Mouse (Mus musculus): ENCODE data around the gene Them5. TPM values are rescaled to one million over a fixed set of nuclear protein-coding genes. Genes with fewer than 3 reads are reported as not detected.
A peak's percentile ranks its signal among the peaks of the same experiment; 100 is the strongest.

The Them5 gene
- polyA plus RNA-seq (2012; rRNA removed) = not detected in 2 replicates

GRCm38 (mm10) chr3:94341959-94342422 is at the start of gene Them5:
TSS of gene Them5 (plus strand) at chr3:94342099.
- DNase-seq (ENCODE audit: extremely low spot score in 1 of 2, low spot score in 1 of 2) = no peak

DNA sequence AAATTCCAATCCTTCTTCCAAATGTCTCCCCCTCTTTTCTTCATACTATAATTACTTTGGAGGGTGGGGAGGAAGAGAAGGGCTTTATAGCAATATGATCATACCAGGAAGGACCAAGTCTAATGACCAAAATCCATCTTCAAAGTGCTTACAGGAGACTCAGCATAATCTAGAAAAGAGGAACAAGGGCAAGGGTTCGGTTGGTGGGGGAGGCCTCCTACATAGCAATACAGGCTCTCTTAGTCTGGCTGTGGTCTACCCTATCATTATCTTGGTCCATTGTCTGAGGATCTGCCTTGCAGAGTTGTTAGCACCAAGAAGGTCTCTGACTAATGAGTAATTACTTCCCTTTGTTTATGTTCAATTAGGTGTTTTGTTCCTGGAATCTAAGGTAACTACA is 36.4 kb upstream of the Them5 start:
- no peak for DNase-seq (ENCODE audit: extremely low spot score in 1 of 2, low spot score in 1 of 2)

GRCm38 (mm10) chr3:94306975-94307374 is 34.9 kb upstream of the Them5 start:
- no peak for DNase-seq (ENCODE audit: extremely low spot score in 1 of 2, low spot score in 1 of 2)

- DNase-seq (ENCODE audit: extremely low spot score in 1 of 2, low spot score in 1 of 2) = peak; percentile 82 to 92
These were observed 32.1 kb upstream of the Them5 start, which contains the start of gene Them4 for GRCm38 (mm10) chr3:94309633-94310363. TSS of gene Them4 (plus strand) at chr3:94310089.

DNA sequence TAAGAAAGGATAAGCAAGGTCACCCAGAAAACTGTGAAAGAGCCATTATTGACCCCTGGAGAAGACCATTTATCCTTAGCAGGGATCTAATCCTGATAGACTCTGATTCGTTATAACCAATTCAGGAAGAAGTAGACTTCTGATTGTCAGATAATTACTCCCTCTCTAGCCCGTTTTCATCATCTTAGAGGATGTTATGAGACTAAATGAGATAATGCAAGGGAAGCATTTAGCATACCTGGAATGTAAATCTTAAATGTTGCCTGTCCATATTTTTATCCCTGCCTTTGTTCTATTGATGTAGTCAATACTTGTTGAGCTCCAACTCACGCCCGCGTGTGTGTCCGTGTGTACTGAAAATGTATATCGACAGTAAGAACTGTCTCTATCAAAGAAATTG is 31.4 kb upstream of the Them5 start:
- peak in 1 of 2 experiments; percentile 16 for DNase-seq (ENCODE audit: extremely low spot score in 1 of 2, low spot score in 1 of 2)

DNA sequence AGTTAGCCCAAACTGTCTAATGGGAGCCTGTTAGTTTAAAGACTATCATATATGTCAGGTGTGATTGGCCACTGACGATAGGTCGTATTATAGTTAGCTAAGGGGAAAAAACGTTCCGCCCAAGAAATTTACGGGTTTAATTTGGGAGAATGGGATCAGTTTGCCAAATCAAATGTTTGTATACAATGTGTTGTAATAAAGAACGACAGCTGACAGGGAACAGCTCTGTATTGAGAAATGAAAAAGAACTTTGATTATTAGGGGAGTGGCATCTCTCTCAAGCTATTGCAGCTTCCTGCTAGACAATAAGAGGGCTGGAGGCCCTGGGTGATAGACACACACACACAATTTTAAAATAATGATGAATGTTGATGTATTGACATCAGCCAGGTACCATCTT is 31.0 kb upstream of the Them5 start:
- DNase-seq (ENCODE audit: extremely low spot score in 1 of 2, low spot score in 1 of 2) = no peak

- no peak for DNase-seq (ENCODE audit: extremely low spot score in 1 of 2, low spot score in 1 of 2)
These were observed 30.5 kb upstream of the Them5 start for GRCm38 (mm10) chr3:94311376-94311775.

DNA sequence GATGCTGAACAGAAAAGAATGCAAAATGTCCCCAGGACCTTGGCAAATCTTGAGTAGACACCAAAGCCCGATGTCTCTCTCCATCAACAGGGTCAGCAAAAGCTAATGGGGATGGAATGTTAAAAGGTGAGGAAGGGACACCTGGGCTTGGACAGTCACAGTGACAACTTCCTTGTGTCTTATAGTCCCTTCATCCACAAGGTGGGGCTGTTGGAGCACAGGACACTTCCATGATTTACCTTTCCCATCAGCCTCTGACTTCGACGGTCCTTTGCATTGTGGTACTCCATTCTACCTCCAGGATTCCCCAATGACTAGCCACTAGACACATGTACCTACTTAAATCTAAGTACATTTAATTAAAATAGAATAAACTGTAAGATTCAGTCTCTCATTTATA is 13.2 kb upstream of the Them5 start:
- DNase-seq (ENCODE audit: extremely low spot score in 1 of 2, low spot score in 1 of 2) = no peak

DNA sequence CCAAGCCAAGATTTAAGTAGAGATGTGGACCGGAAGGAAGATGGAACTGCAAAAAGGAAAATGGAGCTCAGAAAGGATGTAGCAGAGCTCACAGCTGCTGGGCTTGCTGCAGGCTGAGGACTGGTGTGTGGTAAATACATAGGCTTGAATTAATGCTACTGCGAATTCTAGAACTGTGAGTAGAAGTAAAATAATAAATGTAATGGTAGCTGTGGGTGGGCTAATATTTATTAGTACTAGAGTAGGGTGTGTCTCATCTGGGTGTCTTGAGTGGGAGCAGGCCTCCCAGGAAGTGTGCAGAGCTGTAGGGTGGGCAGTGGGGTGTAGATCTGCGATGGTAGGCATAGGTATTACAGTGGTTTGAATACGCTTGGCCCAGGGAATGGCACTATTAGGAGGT is 7.5 kb upstream of the Them5 start:
- DNase-seq (ENCODE audit: extremely low spot score in 1 of 2, low spot score in 1 of 2) = no peak

- no peak for DNase-seq (ENCODE audit: extremely low spot score in 1 of 2, low spot score in 1 of 2)
These were observed 3.4 kb upstream of the Them5 start for GRCm38 (mm10) chr3:94338522-94338921.

- DNase-seq (ENCODE audit: extremely low spot score in 1 of 2, low spot score in 1 of 2) = no peak
These were observed 653 bp downstream of the Them5 start for GRCm38 (mm10) chr3:94342552-94342951.

GRCm38 (mm10) chr3:94344182-94344581 is 2.3 kb downstream of the Them5 start:
- no peak for DNase-seq (ENCODE audit: extremely low spot score in 1 of 2, low spot score in 1 of 2)

GRCm38 (mm10) chr3:94344897-94345296 is 3.0 kb downstream of the Them5 start:
- DNase-seq (ENCODE audit: extremely low spot score in 1 of 2, low spot score in 1 of 2) = no peak

DNA sequence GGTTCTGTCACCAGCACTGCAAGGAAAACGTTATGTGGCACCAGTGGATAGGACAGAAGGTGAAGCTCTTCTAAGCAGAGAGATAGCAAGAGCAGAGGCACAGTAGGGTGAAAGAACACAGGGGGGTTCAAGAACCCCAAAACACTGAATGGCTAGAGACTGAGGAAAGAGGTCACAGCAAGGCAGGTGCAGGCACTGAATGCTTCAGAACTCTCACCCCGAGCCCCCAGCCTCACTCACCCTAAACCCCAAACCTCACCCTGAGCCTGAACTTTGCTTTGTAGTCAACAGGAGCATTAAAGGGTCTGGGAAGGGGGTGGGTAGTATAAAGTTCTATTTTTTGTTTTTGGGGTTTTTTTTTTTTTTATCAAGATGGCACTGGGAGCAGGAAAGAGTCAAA is 6.2 kb downstream of the Them5 start:
- no peak for DNase-seq (ENCODE audit: extremely low spot score in 1 of 2, low spot score in 1 of 2)

- DNase-seq (ENCODE audit: extremely low spot score in 1 of 2, low spot score in 1 of 2) = peak in 1 of 2 experiments; percentile 50
These were observed 18.9 kb downstream of the Them5 start for GRCm38 (mm10) chr3:94360812-94361211.

DNA sequence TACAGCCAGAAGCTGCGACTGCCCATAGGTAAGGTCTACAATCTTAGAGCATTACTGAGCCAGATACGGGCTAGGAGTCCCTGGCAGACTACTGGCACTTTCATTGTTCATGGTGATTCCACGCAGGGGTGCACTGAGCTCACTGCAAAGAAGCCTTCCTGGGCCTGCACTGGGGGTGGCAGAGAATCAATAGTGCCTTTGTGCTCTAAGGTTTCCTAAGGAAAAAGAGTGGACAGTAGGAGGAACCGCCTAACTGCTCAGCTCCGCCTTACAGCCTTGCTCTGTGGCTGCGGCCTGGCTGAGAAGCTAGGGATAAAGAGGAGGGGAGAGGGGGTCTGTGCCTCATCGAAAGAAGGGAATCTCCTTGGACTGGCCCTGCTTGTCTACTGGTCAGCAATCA is 20.2 kb downstream of the Them5 start, which contains the start of gene C2cd4d:
TSS of gene C2cd4d (plus strand) at position 301 of the 400 bp plus-strand sequence.
- no peak for DNase-seq (ENCODE audit: extremely low spot score in 1 of 2, low spot score in 1 of 2)

DNA sequence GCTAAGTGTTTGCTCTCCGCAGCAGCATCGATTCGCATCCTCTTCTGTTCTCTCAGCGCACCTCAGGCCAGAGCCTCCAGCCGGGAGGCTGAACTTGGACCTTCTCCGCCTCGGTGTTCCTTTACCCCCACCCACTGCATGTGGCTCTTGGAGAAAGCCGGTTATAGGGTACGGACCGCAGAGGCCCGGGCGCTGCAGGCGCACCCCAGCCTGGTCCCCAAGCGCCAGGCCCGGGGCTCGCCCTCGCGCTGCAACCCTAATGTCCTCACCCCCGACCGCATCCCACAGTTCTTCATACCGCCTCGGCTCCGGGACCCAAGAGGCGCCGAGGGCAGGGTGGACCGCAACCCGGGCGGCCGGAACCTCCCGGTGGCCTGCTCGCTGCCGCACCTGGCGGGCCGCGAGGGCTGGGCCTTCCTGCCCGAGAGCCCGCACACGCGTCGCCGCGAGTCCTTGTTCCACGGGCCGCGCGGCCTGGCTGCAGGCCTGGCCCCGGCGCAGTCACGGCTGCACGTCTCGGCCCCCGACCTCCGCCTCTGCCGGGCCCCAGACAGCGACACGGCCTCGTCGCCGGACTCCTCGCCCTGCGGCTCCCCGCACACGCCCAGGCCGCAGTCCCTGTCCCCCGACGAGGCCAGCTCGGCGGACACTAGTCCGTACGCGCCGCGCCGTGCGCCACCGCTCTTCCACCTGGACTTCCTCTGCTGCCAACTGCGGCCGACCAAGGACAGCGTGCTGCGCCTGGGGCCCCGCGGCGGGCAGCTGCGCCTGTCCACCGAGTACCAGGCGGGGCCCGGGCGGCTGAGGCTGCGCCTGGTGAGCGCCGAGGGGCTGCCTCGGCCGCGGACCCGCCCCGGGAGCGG is 21.6 kb downstream of the Them5 start:
- DNase-seq (ENCODE audit: extremely low spot score in 1 of 2, low spot score in 1 of 2) = no peak

- no peak for DNase-seq (ENCODE audit: extremely low spot score in 1 of 2, low spot score in 1 of 2)
These were observed 22.2 kb downstream of the Them5 start for GRCm38 (mm10) chr3:94364154-94364526.

DNA sequence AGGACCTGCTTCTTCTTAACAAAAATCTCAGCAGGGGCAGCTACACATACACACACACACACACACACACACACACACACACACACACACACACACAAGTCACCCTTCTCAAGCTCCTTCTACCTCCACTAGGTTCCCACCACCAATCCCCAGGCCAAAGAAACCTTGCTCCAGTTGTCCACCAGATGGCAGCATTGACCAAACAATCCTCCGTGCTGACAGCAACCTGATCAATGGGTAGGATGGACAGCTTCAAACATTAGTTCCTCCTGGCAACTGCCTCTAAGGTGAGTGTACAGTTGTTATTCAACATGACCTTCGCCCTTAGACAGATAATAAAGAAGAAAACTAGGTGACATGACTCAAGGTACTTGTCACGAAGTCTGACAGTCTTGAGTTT is 24.9 kb downstream of the Them5 start:
- DNase-seq (ENCODE audit: extremely low spot score in 1 of 2, low spot score in 1 of 2) = peak; percentile 58 to 94

GRCm38 (mm10) chr3:94367511-94367910 is 25.6 kb downstream of the Them5 start:
- no peak for DNase-seq (ENCODE audit: extremely low spot score in 1 of 2, low spot score in 1 of 2)

DNA sequence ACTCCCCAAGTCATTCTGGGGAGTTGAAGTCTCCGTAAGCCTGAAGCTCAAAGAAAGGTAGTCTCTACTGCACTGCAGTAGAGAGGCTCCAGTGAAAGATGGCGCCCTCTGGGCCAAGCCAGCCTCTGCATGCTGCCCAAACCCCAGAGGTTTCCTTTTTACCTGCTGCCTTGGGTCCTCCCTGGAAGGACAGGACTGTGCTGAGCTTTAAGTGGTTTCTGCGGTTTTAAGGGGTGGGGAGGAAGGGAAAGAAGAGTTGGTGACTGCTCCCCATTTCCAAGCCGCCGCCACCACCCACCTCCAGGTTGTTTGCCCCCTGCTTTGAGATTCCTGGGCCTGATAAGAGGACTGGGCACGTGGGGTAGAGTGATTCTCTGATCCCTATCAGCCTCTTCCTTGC is 26.7 kb downstream of the Them5 start:
- no peak for DNase-seq (ENCODE audit: extremely low spot score in 1 of 2, low spot score in 1 of 2)

- no peak for DNase-seq (ENCODE audit: extremely low spot score in 1 of 2, low spot score in 1 of 2)
These were observed 27.8 kb downstream of the Them5 start for GRCm38 (mm10) chr3:94369709-94370108.

All from frontal cortex, adult 2 months (tissue).